Mouse (Mus musculus): ENCODE data around the gene Pde6c. TPM values are rescaled to one million over a fixed set of nuclear protein-coding genes. Genes with fewer than 3 reads are reported as not detected.

Pde6c gene
- not detected in 2 replicates for polyA plus RNA-seq (2012)

GRCm38 (mm10) chr19:38132481-38132880 is at the start of gene Pde6c:
TSS of gene Pde6c (plus strand) at chr19:38132781.
- TF ChIP-seq GATA1 (IDR thresholded peaks at IDR 0.05; ENCODE audit: low read length): no peak

GRCm38 (mm10) chr19:38082931-38083525 is 49.6 kb upstream of the Pde6c start:
- no peak for TF ChIP-seq GATA1 (IDR thresholded peaks at IDR 0.05; ENCODE audit: low read length)

GRCm38 (mm10) chr19:38085841-38086240 is 46.7 kb upstream of the Pde6c start:
- TF ChIP-seq GATA1 (IDR thresholded peaks at IDR 0.05; ENCODE audit: low read length): no peak

GRCm38 (mm10) chr19:38086948-38087551 is 45.5 kb upstream of the Pde6c start:
- TF ChIP-seq GATA1 (IDR thresholded peaks at IDR 0.05; ENCODE audit: low read length): no peak

GRCm38 (mm10) chr19:38089358-38089757 is 43.2 kb upstream of the Pde6c start:
- TF ChIP-seq GATA1 (IDR thresholded peaks at IDR 0.05; ENCODE audit: low read length): no peak

GRCm38 (mm10) chr19:38091512-38091985 is 41.0 kb upstream of the Pde6c start:
- no peak for TF ChIP-seq GATA1 (IDR thresholded peaks at IDR 0.05; ENCODE audit: low read length)

GRCm38 (mm10) chr19:38096231-38096630 is 36.4 kb upstream of the Pde6c start:
- TF ChIP-seq GATA1 (IDR thresholded peaks at IDR 0.05; ENCODE audit: low read length): no peak

GRCm38 (mm10) chr19:38096858-38097758 is 35.5 kb upstream of the Pde6c start, which contains the start of gene Ffar4:
TSS of gene Ffar4 (plus strand) at chr19:38097071.
- TF ChIP-seq GATA1 (IDR thresholded peaks at IDR 0.05; ENCODE audit: low read length): no peak

- no peak for TF ChIP-seq GATA1 (IDR thresholded peaks at IDR 0.05; ENCODE audit: low read length)
Measured at GRCm38 (mm10) chr19:38107871-38108270, 24.7 kb upstream of the Pde6c start.

GRCm38 (mm10) chr19:38109506-38110242 is 22.9 kb upstream of the Pde6c start:
- no peak for TF ChIP-seq GATA1 (IDR thresholded peaks at IDR 0.05; ENCODE audit: low read length)

GRCm38 (mm10) chr19:38111056-38111455 is 21.5 kb upstream of the Pde6c start:
- no peak for TF ChIP-seq GATA1 (IDR thresholded peaks at IDR 0.05; ENCODE audit: low read length)

GRCm38 (mm10) chr19:38112575-38112974 is 20.0 kb upstream of the Pde6c start:
- no peak for TF ChIP-seq GATA1 (IDR thresholded peaks at IDR 0.05; ENCODE audit: low read length)

- no peak for TF ChIP-seq GATA1 (IDR thresholded peaks at IDR 0.05; ENCODE audit: low read length)
Measured at GRCm38 (mm10) chr19:38114834-38115491, 17.6 kb upstream of the Pde6c start.

GRCm38 (mm10) chr19:38120123-38120760 is 12.3 kb upstream of the Pde6c start:
- TF ChIP-seq GATA1 (IDR thresholded peaks at IDR 0.05; ENCODE audit: low read length): no peak
